Mouse (Mus musculus) heart, adult 2 months (tissue): ENCODE data around the gene Camkmt.

Experiments used
- CTCF ChIP-seq: fragments of 200-600 bp; IDR thresholded peaks from 2 replicates; pipeline ENCODE4 v1.8.1; 2022; ENCODE audit warnings: antibody characterized with exemption, mild to moderate bottlenecking, moderate library complexity
- EP300 ChIP-seq: fragments of 200-500 bp; IDR thresholded peaks from 2 replicates; pipeline ENCODE4 v1.6.1; 2011; ENCODE audit warnings: low read depth, low read length, control low read depth; ENCODE audit not compliant: insufficient read depth
- POLR2A ChIP-seq: fragments of 200-500 bp; IDR thresholded peaks from 2 replicates; pipeline ENCODE4 v1.6.1; 2011; ENCODE audit warnings: mild to moderate bottlenecking, low read depth, low read length, control low read depth; ENCODE audit not compliant: insufficient read depth

- TF ChIP-seq POLR2A (no peak), CTCF (no peak), EP300 (no peak)
Measured at GRCm38 (mm10) chr17:85282447-85282846, 192.1 kb downstream of the Camkmt start.
